In the genomic region with DNA sequence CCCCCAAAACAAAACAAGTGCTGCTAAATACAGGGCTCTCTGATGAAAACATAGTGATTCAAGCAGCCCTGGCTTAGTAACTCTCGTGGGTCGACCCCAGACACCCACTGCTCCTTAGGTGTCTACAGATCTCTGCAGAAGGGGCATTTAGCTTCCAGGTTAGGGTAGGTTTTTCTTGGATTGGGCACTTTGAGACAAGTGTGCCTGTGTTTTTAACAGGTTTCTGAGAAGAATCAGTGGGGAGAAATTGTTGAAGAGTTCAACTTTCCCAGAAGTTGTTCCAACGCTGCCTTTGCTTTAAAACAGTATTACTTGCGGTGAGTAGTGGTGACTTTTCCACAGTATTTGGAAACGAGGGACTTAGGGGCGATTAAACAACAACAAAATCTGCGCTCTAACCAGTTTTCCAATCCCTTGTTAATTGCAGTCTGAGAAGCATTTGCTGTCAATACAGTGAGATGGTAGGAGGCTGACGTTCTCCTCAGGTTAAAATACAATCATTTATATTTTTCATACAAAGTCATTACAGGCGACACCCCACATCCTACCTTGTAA, we compare ENCODE assay signal across 8 mouse cellular contexts. TPM values are rescaled to one million over a fixed set of nuclear protein-coding genes. Genes with fewer than 3 reads are reported as not detected.
DNase-seq lines count a peak whose midpoint lies in the region; ATAC-seq and TF ChIP-seq lines count a peak whose summit lies in the region.

No protein-coding gene starts in this region.

- H3K4me2 ChIP-seq in forebrain, embryonic 12.5 days, result peak overlapping the region; percentile 84
- peak overlapping the region; percentile 79 for H3K4me2 ChIP-seq in liver, embryonic 14.5 days (ENCODE audit: low read depth)

- H3K9ac ChIP-seq in forebrain, embryonic 12.5 days, result peak overlapping the region; percentile 99
- peak overlapping the region; percentile 100 for H3K9ac ChIP-seq in liver, embryonic 14.5 days (replicated peaks)

- H3K4me1 ChIP-seq in forebrain, embryonic 12.5 days, result peaks cover 14% of the 10 kb centered on the region
- peaks cover 14 to 15% of the 10 kb centered on the region in 2 experiments for H3K4me1 ChIP-seq in liver, embryonic 14.5 days (replicated peaks; ENCODE audit: control insufficient read depth in 2 of 2, insufficient read depth in 2 of 2, low read length in 1 of 2)

- ATAC-seq in forebrain, embryonic 12.5 days (ENCODE audit: low FRiP score), result no peak
- no peak for ATAC-seq in liver, embryonic 14.5 days (ENCODE audit: insufficient read depth)
- no peak for ATAC-seq in erythroid progenitor cell, adult 5-6 weeks (replicated peaks; ENCODE audit: low FRiP score, poor library complexity, severe bottlenecking)

- H3K4me3 ChIP-seq in forebrain, embryonic 12.5 days (replicated peaks), result peak overlapping the region; percentile 92
- H3K4me3 ChIP-seq in liver, embryonic 14.5 days (ENCODE audit: insufficient read depth in 1 of 2, low read depth in 2 of 2, low read length in 2 of 2), result peak overlapping the region; percentile 73 to 76

- WGBS in forebrain, embryonic 12.5 days, result 5% methylated on average over 9 of the region's 9 CpGs
- 10% methylated on average over 9 of the region's 9 CpGs for WGBS in liver, embryonic 14.5 days (ENCODE audit: insufficient replicate concordance)

- DNase-seq in cerebellum, adult 9-10 months, result peak; percentile 33
- no peak for DNase-seq in cerebellum, adult 18-20 months
- peak; percentile 48 for DNase-seq in A20 (ENCODE audit: low read depth, low spot score)
- DNase-seq in liver, embryonic 14.5 days (ENCODE audit: low read depth in 3 of 3, low spot score in 3 of 3), result no peak
- no peak for DNase-seq in spleen, adult 12 weeks (ENCODE audit: low spot score)
- DNase-seq in kidney, adult 11 months, result no peak

- no peaks in the 10 kb centered on the region for H3K27me3 ChIP-seq in forebrain, embryonic 12.5 days
- H3K27me3 ChIP-seq in liver, embryonic 14.5 days (ENCODE audit: control insufficient read depth, insufficient read depth, low read length), result no peaks in the 10 kb centered on the region

- no peaks in the 10 kb centered on the region for H3K9me3 ChIP-seq in forebrain, embryonic 12.5 days
- H3K9me3 ChIP-seq in liver, embryonic 14.5 days (ENCODE audit: control insufficient read depth, low read length), result no peaks in the 10 kb centered on the region

- no peak for TF ChIP-seq CTCF in liver, embryonic 14.5 days (IDR thresholded peaks at IDR 0.05; ENCODE audit: low read depth)

- H3K36me3 ChIP-seq in forebrain, embryonic 12.5 days (replicated peaks), result no peaks in the 10 kb centered on the region; the same call in 1 of the 2 replicates
- H3K36me3 ChIP-seq in liver, embryonic 14.5 days (replicated peaks; ENCODE audit: control insufficient read depth, insufficient read depth, low read depth), result peaks cover 7% of the 10 kb centered on the region

- H3K27ac ChIP-seq in forebrain, embryonic 12.5 days, result peak overlapping the region; percentile 100
- peak overlapping the region; percentile 94 for H3K27ac ChIP-seq in liver, embryonic 14.5 days

- no peak for TF ChIP-seq EP300 in liver, embryonic 14.5 days (IDR thresholded peaks at IDR 0.05; ENCODE audit: low read depth)

RNA-seq across cellular contexts. Expression of gene Arid2, which starts 1.6 kb away (rescaled TPM):
- 38.7 and 41.7 TPM in 2 replicates for polyA plus RNA-seq in forebrain, embryonic 12.5 days (2016; fragmentation: Nextera tagmentation; extraction: Ambion mirVana)
- polyA plus RNA-seq in liver, embryonic 14.5 days (2012; rRNA removed), result 7.9 and 8.5 TPM in 2 replicates
- polyA plus RNA-seq in liver, embryonic 14.5 days (2014; fragmentation: Nextera tagmentation; extraction: Ambion mirVana), result 8.1 and 10.2 TPM in 2 replicates
- total RNA-seq in erythroid progenitor cell, adult 5-6 weeks (2015; ENCODE audit: low replicate concordance), result 81.3 and 89.0 TPM in 2 replicates
- 78.7 and 94.4 TPM in 2 replicates for total RNA-seq in erythroid progenitor cell, adult 5-6 weeks (2017; ENCODE audit: low replicate concordance)

Comparison
In these comparisons a context has a peak if more than half of its experiments do, and no peak if none do; other contexts are left out.
1. DNase-seq: peak in cerebellum, adult 9-10 months (single experiment) and A20 (single experiment); none in cerebellum, adult 18-20 months (0 of 2), liver, embryonic 14.5 days (0 of 3), spleen, adult 12 weeks (single experiment) and kidney, adult 11 months (single experiment).